Mouse (Mus musculus): ENCODE measurements around the gene Aatk. TPM values are rescaled to one million over a fixed set of nuclear protein-coding genes. Genes with fewer than 3 reads are reported as not detected.
A peak's percentile ranks its signal among the peaks of the same experiment; 100 is the strongest.

Aatk gene
- polyA plus RNA-seq, 2 experiments: 0.13 to 0.45 TPM

- no peaks in the 10 kb centered on the region for H3K36me3 ChIP-seq (replicated peaks; ENCODE audit: control insufficient read depth, insufficient read depth, low read depth)
- DNase-seq (ENCODE audit: low read depth in 3 of 3, low spot score in 3 of 3) (peak; percentile 32 to 49 (median 37)), ATAC-seq (ENCODE audit: insufficient read depth) (peak; percentile 24; the same call in 1 of the 2 replicates)
- H3K9ac ChIP-seq (replicated peaks): no peak overlapping the region
- H3K4me2 ChIP-seq (ENCODE audit: low read depth): no peak overlapping the region
- 0 out of 4 replicates have a peak, but pooled peaks cover 0 to 1% of the 10 kb centered on the region in 2 experiments for H3K4me1 ChIP-seq (replicated peaks; ENCODE audit: control insufficient read depth in 2 of 2, insufficient read depth in 2 of 2, low read length in 1 of 2)
- 5% methylated on average over 10 of the region's 10 CpGs for WGBS (ENCODE audit: insufficient replicate concordance)
- no peak overlapping the region for H3K27ac ChIP-seq
- H3K27me3 ChIP-seq (ENCODE audit: control insufficient read depth, insufficient read depth, low read length): no peaks in the 10 kb centered on the region
- TF ChIP-seq EP300 (IDR thresholded peaks at IDR 0.05; ENCODE audit: low read depth) (no peak), CTCF (IDR thresholded peaks at IDR 0.05; ENCODE audit: low read depth) (peak; percentile 95)
- H3K4me3 ChIP-seq (ENCODE audit: insufficient read depth in 1 of 2, low read depth in 2 of 2, low read length in 2 of 2): no peak overlapping the region
- H3K9me3 ChIP-seq (ENCODE audit: control insufficient read depth, low read length): no peaks in the 10 kb centered on the region
These were observed 55.7 kb downstream of the Aatk start for GRCm38 (mm10) chr11:119991338-119991678.

- H3K4me2 ChIP-seq (ENCODE audit: low read depth): no peak overlapping the region
- 50% methylated on average over 10 of the region's 10 CpGs for WGBS (ENCODE audit: insufficient replicate concordance)
- TF ChIP-seq EP300 (IDR thresholded peaks at IDR 0.05; ENCODE audit: low read depth) (no peak), CTCF (IDR thresholded peaks at IDR 0.05; ENCODE audit: low read depth) (no peak)
- H3K9ac ChIP-seq (replicated peaks): no peak overlapping the region
- H3K4me1 ChIP-seq (replicated peaks; ENCODE audit: control insufficient read depth in 2 of 2, insufficient read depth in 2 of 2, low read length in 1 of 2): 0 out of 4 replicates have a peak, but pooled peaks cover 0 to 1% of the 10 kb centered on the region in 2 experiments
- H3K27me3 ChIP-seq (ENCODE audit: control insufficient read depth, insufficient read depth, low read length): no peaks in the 10 kb centered on the region
- H3K27ac ChIP-seq: no peak overlapping the region
- H3K4me3 ChIP-seq (ENCODE audit: insufficient read depth in 1 of 2, low read depth in 2 of 2, low read length in 2 of 2): no peak overlapping the region
- H3K36me3 ChIP-seq (replicated peaks; ENCODE audit: control insufficient read depth, insufficient read depth, low read depth): no peaks in the 10 kb centered on the region
- ATAC-seq (ENCODE audit: insufficient read depth): no peak
- no peaks in the 10 kb centered on the region for H3K9me3 ChIP-seq (ENCODE audit: control insufficient read depth, low read length)
- no peak for DNase-seq (ENCODE audit: low read depth in 3 of 3, low spot score in 3 of 3)
These were observed 56.2 kb downstream of the Aatk start for GRCm38 (mm10) chr11:119990658-119991337.

- Histone ChIP-seq H3K9me3 (ENCODE audit: control insufficient read depth, low read length) (no peaks in the 10 kb centered on the region), H3K9ac (replicated peaks) (no peak overlapping the region), H3K27ac (no peak overlapping the region), H3K36me3 (replicated peaks; ENCODE audit: control insufficient read depth, insufficient read depth, low read depth) (no peaks in the 10 kb centered on the region), H3K4me3 (ENCODE audit: insufficient read depth in 1 of 2, low read depth in 2 of 2, low read length in 2 of 2) (no peak overlapping the region), H3K27me3 (ENCODE audit: control insufficient read depth, insufficient read depth, low read length) (no peaks in the 10 kb centered on the region), H3K4me1 (replicated peaks; ENCODE audit: control insufficient read depth in 2 of 2, insufficient read depth in 2 of 2, low read length in 1 of 2) (0 out of 4 replicates have a peak, but pooled peaks cover 0 to 1% of the 10 kb centered on the region in 2 experiments), H3K4me2 (ENCODE audit: low read depth) (no peak overlapping the region)
- no peak for TF ChIP-seq EP300 (IDR thresholded peaks at IDR 0.05; ENCODE audit: low read depth)
- TF ChIP-seq CTCF (IDR thresholded peaks at IDR 0.05; ENCODE audit: low read depth): no peak
- ATAC-seq (ENCODE audit: insufficient read depth): no peak
- no peak for DNase-seq (ENCODE audit: low read depth in 3 of 3, low spot score in 3 of 3)
- WGBS (ENCODE audit: insufficient replicate concordance): 73% methylated on average over 10 of the region's 10 CpGs
These were observed 57.8 kb downstream of the Aatk start for GRCm38 (mm10) chr11:119989115-119989564.

GRCm38 (mm10) chr11:119988391-119988790 lies 58.6 kb downstream of the Aatk start:
- TF ChIP-seq CTCF (IDR thresholded peaks at IDR 0.05; ENCODE audit: low read depth): no peak
- no peak for TF ChIP-seq EP300 (IDR thresholded peaks at IDR 0.05; ENCODE audit: low read depth)
- no peak for ATAC-seq (ENCODE audit: insufficient read depth)
- Histone ChIP-seq H3K36me3 (replicated peaks; ENCODE audit: control insufficient read depth, insufficient read depth, low read depth) (no peaks in the 10 kb centered on the region), H3K9ac (replicated peaks) (no peak overlapping the region), H3K27me3 (ENCODE audit: control insufficient read depth, insufficient read depth, low read length) (no peaks in the 10 kb centered on the region), H3K4me3 (ENCODE audit: insufficient read depth in 1 of 2, low read depth in 2 of 2, low read length in 2 of 2) (no peak overlapping the region), H3K4me1 (replicated peaks; ENCODE audit: control insufficient read depth in 2 of 2, insufficient read depth in 2 of 2, low read length in 1 of 2) (0 out of 4 replicates have a peak, but pooled peaks cover 0 to 1% of the 10 kb centered on the region in 2 experiments), H3K9me3 (ENCODE audit: control insufficient read depth, low read length) (no peaks in the 10 kb centered on the region), H3K27ac (no peak overlapping the region), H3K4me2 (ENCODE audit: low read depth) (no peak overlapping the region)
- DNase-seq (ENCODE audit: low read depth in 3 of 3, low spot score in 3 of 3): no peak
- WGBS (ENCODE audit: insufficient replicate concordance): 77% methylated on average over 7 of the region's 7 CpGs

- no peak overlapping the region for H3K4me3 ChIP-seq (ENCODE audit: insufficient read depth in 1 of 2, low read depth in 2 of 2, low read length in 2 of 2)
- H3K9ac ChIP-seq (replicated peaks): no peak overlapping the region
- WGBS (ENCODE audit: insufficient replicate concordance): 64% methylated on average over 7 of the region's 7 CpGs
- 0 out of 4 replicates have a peak, but pooled peaks cover 0 to 1% of the 10 kb centered on the region in 2 experiments for H3K4me1 ChIP-seq (replicated peaks; ENCODE audit: control insufficient read depth in 2 of 2, insufficient read depth in 2 of 2, low read length in 1 of 2)
- no peak for DNase-seq (ENCODE audit: low read depth in 3 of 3, low spot score in 3 of 3)
- ATAC-seq (ENCODE audit: insufficient read depth): no peak
- no peak overlapping the region for H3K4me2 ChIP-seq (ENCODE audit: low read depth)
- H3K27me3 ChIP-seq (ENCODE audit: control insufficient read depth, insufficient read depth, low read length): no peaks in the 10 kb centered on the region
- no peak overlapping the region for H3K27ac ChIP-seq
- no peaks in the 10 kb centered on the region for H3K36me3 ChIP-seq (replicated peaks; ENCODE audit: control insufficient read depth, insufficient read depth, low read depth)
- TF ChIP-seq EP300 (IDR thresholded peaks at IDR 0.05; ENCODE audit: low read depth) (no peak), CTCF (IDR thresholded peaks at IDR 0.05; ENCODE audit: low read depth) (no peak)
- H3K9me3 ChIP-seq (ENCODE audit: control insufficient read depth, low read length): no peaks in the 10 kb centered on the region
These were observed 59.1 kb downstream of the Aatk start for GRCm38 (mm10) chr11:119987876-119988275.
